Mouse (Mus musculus) kidney, postnatal 14 days (tissue): ENCODE measurements at regions not wholly inside any gene's neighbourhood (a gene's known extent, or its start where the extent isn't known, plus 50 kb on each side); places are given as distances from the start of the nearest gene placed in this dataset.
"Not testable (repeated sequence)": the region's sequence is repeated elsewhere in the genome, so short reads cannot be mapped to it uniquely, and the experiment has no call there.

Source experiments
- DNase-seq: peaks from one replicate; pipeline ENCODE4 v3.0.0; 2022; ENCODE audit warnings: mixed read lengths

- peak; percentile 5 for DNase-seq
Observed at GRCm38 (mm10) chr17:4425342-4425741, 568.8 kb upstream of the Arid1b start.

- no peak for DNase-seq
Observed at GRCm38 (mm10) chr17:4429036-4429435, 565.1 kb upstream of the Arid1b start.

GRCm38 (mm10) chr17:4445606-4446005, 548.5 kb upstream of the Arid1b start:
- DNase-seq: no peak

- DNase-seq: no peak
Observed at GRCm38 (mm10) chr17:4457491-4457890, 536.6 kb upstream of the Arid1b start.

- no peak for DNase-seq
Observed at GRCm38 (mm10) chr17:4461541-4461940, 532.6 kb upstream of the Arid1b start.

GRCm38 (mm10) chr17:4464286-4464880, 529.7 kb upstream of the Arid1b start:
- DNase-seq: peak; percentile 3

- DNase-seq: no peak
Observed at GRCm38 (mm10) chr17:4465741-4466140, 528.4 kb upstream of the Arid1b start.

GRCm38 (mm10) chr17:4472412-4472811, 521.7 kb upstream of the Arid1b start:
- no peak for DNase-seq

GRCm38 (mm10) chr17:4474350-4474749, 519.8 kb upstream of the Arid1b start:
- DNase-seq: no peak

- DNase-seq: no peak
Observed at GRCm38 (mm10) chr17:4475665-4476064, 518.5 kb upstream of the Arid1b start.

- no peak for DNase-seq
Observed at GRCm38 (mm10) chr17:4494392-4494791, 499.7 kb upstream of the Arid1b start.

GRCm38 (mm10) chr17:4500504-4500903, 493.6 kb upstream of the Arid1b start:
- DNase-seq: no peak

- no peak for DNase-seq
Observed at GRCm38 (mm10) chr17:4501029-4501428, 493.1 kb upstream of the Arid1b start.

GRCm38 (mm10) chr17:4504951-4505350, 489.2 kb upstream of the Arid1b start:
- no peak for DNase-seq

- no peak for DNase-seq
Observed at GRCm38 (mm10) chr17:4509506-4509905, 484.6 kb upstream of the Arid1b start.

GRCm38 (mm10) chr17:4516141-4516540, 478.0 kb upstream of the Arid1b start:
- no peak for DNase-seq

GRCm38 (mm10) chr17:4516846-4517245, 477.3 kb upstream of the Arid1b start:
- DNase-seq: no peak

GRCm38 (mm10) chr17:4521031-4521430, 473.1 kb upstream of the Arid1b start:
- DNase-seq: peak; percentile 14

GRCm38 (mm10) chr17:4526466-4526865, 467.7 kb upstream of the Arid1b start:
- DNase-seq: no peak

GRCm38 (mm10) chr17:4532126-4532525, 462.0 kb upstream of the Arid1b start:
- DNase-seq: no peak

GRCm38 (mm10) chr17:4540435-4540834, 453.7 kb upstream of the Arid1b start:
- DNase-seq: no peak

- no peak for DNase-seq
Observed at GRCm38 (mm10) chr17:4541020-4541743, 452.9 kb upstream of the Arid1b start.

GRCm38 (mm10) chr17:4546579-4546978, 447.6 kb upstream of the Arid1b start:
- no peak for DNase-seq

- not testable (repeated sequence) for DNase-seq
Observed at GRCm38 (mm10) chr17:4553026-4553425, 441.1 kb upstream of the Arid1b start.

- no peak for DNase-seq
Observed at GRCm38 (mm10) chr17:4563641-4564040, 430.5 kb upstream of the Arid1b start.
